Mouse (Mus musculus) G1E (cell line): Measurements from ENCODE around the gene Hhip. TPM values are rescaled to one million over a fixed set of nuclear protein-coding genes. Genes with fewer than 3 reads are reported as not detected.

ENCODE experiments used
- ATAC-seq: 2 replicates; pipeline ENCODE4 v1.8.0; 2016; ENCODE audit warnings: mild to moderate bottlenecking; ENCODE audit not compliant: insufficient number of reproducible peaks, poor library complexity, low FRiP score, severe bottlenecking; ENCODE audit errors: extremely low read depth
- DNase-seq: peaks from one replicate; pipeline ENCODE4 v3.0.0; 2012; ENCODE audit warnings: low spot score
- H3K27me3 ChIP-seq: 2 replicates; pipeline ENCODE4 v1.6.1; 2012; ENCODE audit warnings: mild to moderate bottlenecking, low read length, inconsistent platforms; ENCODE audit not compliant: insufficient read depth
- H3K36me3 ChIP-seq: replicated peaks from 2 replicates; pipeline ENCODE3; 2012; ENCODE audit warnings: mild to moderate bottlenecking, inconsistent platforms
- H3K4me1 ChIP-seq: 2 replicates; pipeline ENCODE4 v1.6.1; 2012; ENCODE audit warnings: low read depth, low read length, inconsistent platforms, mixed read lengths; ENCODE audit not compliant: insufficient read depth
- H3K4me3 ChIP-seq: 2 replicates; pipeline ENCODE4 v1.5.1; 2012; ENCODE audit warnings: low read depth, mild to moderate bottlenecking, inconsistent platforms, low read length, moderate library complexity, mixed read lengths
- H3K9me3 ChIP-seq: replicated peaks from 2 replicates; pipeline ENCODE4 v1.6.1; 2012; ENCODE audit warnings: inconsistent platforms
- CTCF ChIP-seq: IDR thresholded peaks from 2 replicates; pipeline ENCODE4 v1.5.1; 2012; ENCODE audit warnings: low read depth, low read length, inconsistent platforms, mixed read lengths
- GATA1 ChIP-seq: IDR thresholded peaks from 2 replicates; pipeline ENCODE4 v1.6.1; 2012; ENCODE audit warnings: borderline replicate concordance, low read length, inconsistent platforms, mixed read lengths
- GATA2 ChIP-seq: IDR thresholded peaks from 2 replicates; pipeline ENCODE4 v1.6.1; 2012; ENCODE audit warnings: low read depth, low read length, inconsistent platforms, borderline replicate concordance
- POLR2AphosphoS5 ChIP-seq: IDR thresholded peaks from 2 replicates; pipeline ENCODE4 v1.6.1; 2012; ENCODE audit warnings: low read depth, low read length, inconsistent platforms; ENCODE audit not compliant: insufficient replicate concordance
- TAL1 ChIP-seq: conservative IDR thresholded peaks from 2 replicates; pipeline ENCODE4 v1.6.1; 2012; ENCODE audit warnings: low read depth, low read length, inconsistent platforms, mixed read lengths
- polyA plus RNA-seq: library from polyadenylated mRNA; stranded (reverse); fragments of >175 nt; gene quantifications from 2 replicates; pipeline ENCODE4 v1.2.3, GENCODE M21; 2012
- total RNA-seq, 2 experiments: library from RNA; stranded (forward) in 1 of 2; stranded (reverse) in 1 of 2; fragments of 200-1000 nt in 1 of 2; fragments of >200 nt in 1 of 2; fragmentation: Nextera tagmentation in 1 of 2; gene quantifications; 2 replicates each; pipeline ENCODE4 v1.2.3; 2014 to 2017

Gene Hhip
- total and polyA plus RNA-seq, 3 experiments, result 0.05 TPM; not detected in 2

- ATAC-seq, result no peak
- H3K4me3 ChIP-seq, result no peak overlapping the region
- H3K36me3 ChIP-seq, result no peaks in the 10 kb centered on the region
- DNase-seq, result no peak
- no peaks in the 10 kb centered on the region for H3K4me1 ChIP-seq
- no peaks in the 10 kb centered on the region; the same call in 1 of the 2 replicates for H3K27me3 ChIP-seq
- no peak for TF ChIP-seq CTCF
- TF ChIP-seq GATA2, result no peak
- no peak for TF ChIP-seq GATA1
- TF ChIP-seq POLR2AphosphoS5, result no peak
- TF ChIP-seq TAL1, result no peak
- H3K9me3 ChIP-seq, result no peaks in the 10 kb centered on the region
Measured at GRCm38 (mm10) chr8:80031330-80032293, 26.2 kb downstream of the Hhip start.

GRCm38 (mm10) chr8:80029631-80030030 is 28.2 kb downstream of the Hhip start:
- TF ChIP-seq GATA2, result no peak
- TF ChIP-seq GATA1, result no peak
- no peak for TF ChIP-seq CTCF
- TF ChIP-seq TAL1, result no peak
- Histone ChIP-seq H3K27me3 (no peaks in the 10 kb centered on the region; the same call in 1 of the 2 replicates), H3K36me3 (no peaks in the 10 kb centered on the region), H3K4me1 (no peaks in the 10 kb centered on the region), H3K9me3 (no peaks in the 10 kb centered on the region), H3K4me3 (no peak overlapping the region)
- ATAC-seq (no peak), DNase-seq (no peak)

GRCm38 (mm10) chr8:80020469-80020868 is 37.3 kb downstream of the Hhip start:
- Histone ChIP-seq H3K9me3 (no peaks in the 10 kb centered on the region), H3K4me3 (no peak overlapping the region), H3K4me1 (no peaks in the 10 kb centered on the region), H3K36me3 (no peaks in the 10 kb centered on the region), H3K27me3 (no peaks in the 10 kb centered on the region)
- ATAC-seq (no peak), DNase-seq (no peak)
- TF ChIP-seq TAL1 (no peak), GATA1 (no peak), POLR2AphosphoS5 (no peak)

GRCm38 (mm10) chr8:80015818-80016217 is 42.0 kb downstream of the Hhip start:
- TF ChIP-seq CTCF (no peak), GATA2 (no peak), TAL1 (no peak), POLR2AphosphoS5 (no peak)
- no peak for ATAC-seq
- no peaks in the 10 kb centered on the region for H3K36me3 ChIP-seq
- H3K4me3 ChIP-seq, result no peak overlapping the region
- no peaks in the 10 kb centered on the region for H3K27me3 ChIP-seq
- H3K4me1 ChIP-seq, result no peaks in the 10 kb centered on the region
- no peak for DNase-seq
- H3K9me3 ChIP-seq, result no peaks in the 10 kb centered on the region

- H3K27me3 ChIP-seq, result no peaks in the 10 kb centered on the region
- no peak for DNase-seq
- TF ChIP-seq GATA2 (no peak), TAL1 (no peak), POLR2AphosphoS5 (no peak), GATA1 (no peak), CTCF (no peak)
- H3K36me3 ChIP-seq, result no peaks in the 10 kb centered on the region
- H3K4me3 ChIP-seq, result no peak overlapping the region
- H3K9me3 ChIP-seq, result no peaks in the 10 kb centered on the region
- ATAC-seq, result no peak
- no peaks in the 10 kb centered on the region for H3K4me1 ChIP-seq
Measured at GRCm38 (mm10) chr8:80004421-80004820, 53.4 kb downstream of the Hhip start.

GRCm38 (mm10) chr8:80002313-80002712 is 55.5 kb downstream of the Hhip start:
- DNase-seq (no peak), ATAC-seq (no peak)
- no peaks in the 10 kb centered on the region for H3K27me3 ChIP-seq
- no peak for TF ChIP-seq TAL1
- TF ChIP-seq POLR2AphosphoS5, result no peak
- no peak for TF ChIP-seq GATA2
- TF ChIP-seq CTCF, result no peak
- TF ChIP-seq GATA1, result no peak
- no peaks in the 10 kb centered on the region for H3K36me3 ChIP-seq
- H3K9me3 ChIP-seq, result no peaks in the 10 kb centered on the region
- H3K4me1 ChIP-seq, result no peaks in the 10 kb centered on the region
- H3K4me3 ChIP-seq, result no peak overlapping the region
